Mouse (Mus musculus) bone marrow, adult 2 months (tissue): ENCODE measurements around the gene Serpina3n.

Experiments used
- CTCF ChIP-seq: fragments of 200-500 bp; IDR thresholded peaks from 2 replicates; pipeline ENCODE4 v1.5.1; 2011; ENCODE audit warnings: low read length, control low read depth; ENCODE audit not compliant: control insufficient read depth, insufficient read depth
- POLR2A ChIP-seq: fragments of 200-500 bp; IDR thresholded peaks from 2 replicates; pipeline ENCODE4 v1.6.1; 2011; ENCODE audit warnings: low read depth, mild to moderate bottlenecking, control low read depth, low read length, borderline replicate concordance; ENCODE audit not compliant: control insufficient read depth

DNA sequence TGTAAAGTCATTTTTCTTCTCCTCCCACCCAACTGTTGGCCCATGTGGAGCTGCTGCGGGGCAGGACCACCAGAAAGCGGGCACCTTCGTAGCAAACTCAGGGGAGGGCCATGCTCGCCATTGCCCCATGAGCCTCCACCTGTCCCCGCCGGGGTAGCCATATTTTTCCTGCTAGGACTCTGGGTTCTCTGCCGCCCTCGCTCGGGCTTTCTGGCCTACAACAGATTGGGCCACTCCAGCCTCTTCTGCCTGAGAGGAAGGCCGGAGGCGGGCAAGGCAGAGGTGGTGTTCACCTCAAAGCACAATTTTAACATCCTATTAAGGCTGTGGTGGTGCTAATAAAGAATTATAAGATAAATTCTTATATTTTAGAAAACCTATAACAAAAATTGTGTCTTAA, 26.7 kb upstream of the Serpina3n start:
- no peak for TF ChIP-seq CTCF
- no peak for TF ChIP-seq POLR2A
